Mouse (Mus musculus) C2C12 (cell line): ENCODE measurements around the gene Stk10.

Experiments
- CTCF ChIP-seq: IDR thresholded peaks from one replicate; pipeline ENCODE4 v1.5.1; 2011; ENCODE audit not compliant: control insufficient read depth, insufficient read depth, insufficient read length
- FOSL1 ChIP-seq: IDR thresholded peaks from one replicate; pipeline ENCODE4 v1.8.0; 2011; ENCODE audit warnings: mild to moderate bottlenecking, low read length; ENCODE audit not compliant: poor library complexity, insufficient read depth, severe bottlenecking
- MAX ChIP-seq: IDR thresholded peaks from one replicate; pipeline ENCODE4 v1.6.1; 2011; ENCODE audit warnings: mild to moderate bottlenecking, control low read depth
- MYOG ChIP-seq: IDR thresholded peaks from one replicate; pipeline ENCODE4 v1.6.1; 2011; ENCODE audit not compliant: control insufficient read depth, insufficient read length; ENCODE audit errors: extremely low read depth
- USF1 ChIP-seq: IDR thresholded peaks from one replicate; pipeline ENCODE4 v1.6.1; 2011; ENCODE audit warnings: low read depth, mild to moderate bottlenecking, control low read depth, moderate library complexity

DNA sequence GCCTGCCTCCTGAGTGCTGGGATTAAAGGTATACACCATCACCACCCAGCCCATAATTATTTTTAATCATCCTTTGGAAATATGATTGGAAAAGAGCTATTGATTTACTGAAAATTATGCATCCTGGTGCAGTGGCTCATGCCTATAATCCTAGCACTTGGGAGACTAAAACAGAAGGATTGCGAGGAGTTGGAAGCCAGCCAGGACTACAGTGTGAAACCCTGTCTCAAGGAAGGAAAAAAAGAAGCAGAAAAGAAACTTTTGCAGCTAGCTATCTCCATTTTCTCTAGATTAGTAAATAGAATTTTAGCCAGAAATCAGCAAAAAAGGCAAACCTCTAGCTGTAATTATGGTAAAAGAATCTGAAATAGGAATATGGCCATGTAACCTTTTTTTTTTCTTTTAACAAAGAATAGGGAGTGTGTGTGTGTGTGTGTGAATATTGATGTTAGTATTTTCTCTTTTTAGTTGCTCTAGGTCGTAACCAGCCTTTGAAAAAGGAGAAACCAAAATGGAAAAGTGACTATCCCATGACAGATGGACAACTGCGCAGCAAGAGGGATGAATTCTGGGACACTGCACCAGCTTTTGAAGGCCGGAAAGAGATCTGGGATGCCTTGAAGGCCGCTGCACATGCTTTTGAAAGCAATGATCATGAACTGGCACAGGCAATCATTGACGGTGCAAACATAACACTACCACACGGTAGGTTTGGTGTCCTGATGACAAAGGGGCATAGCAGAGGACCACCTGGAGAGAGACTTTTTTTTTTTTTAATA lies 34.2 kb upstream of the Stk10 start:
- TF ChIP-seq CTCF (no peak), MYOG (no peak), MAX (no peak), USF1 (no peak), FOSL1 (no peak)
